Mouse (Mus musculus): Measurements from ENCODE around the gene Samd4. TPM values are rescaled to one million over a fixed set of nuclear protein-coding genes. Genes with fewer than 3 reads are reported as not detected.
A peak's percentile ranks its signal among the peaks of the same experiment; 100 is the strongest.

Gene Samd4
- polyA plus RNA-seq, 1 experiment from 2014 or later: 16.2 TPM

- 68% methylated on average over 5 of the region's 5 CpGs for WGBS
- Histone ChIP-seq H3K27ac (peak overlapping the region; percentile 80), H3K4me1 (peaks cover 5% of the 10 kb centered on the region; the same call in 1 of the 2 replicates), H3K27me3 (no peaks in the 10 kb centered on the region), H3K9me3 (no peaks in the 10 kb centered on the region), H3K36me3 (no peaks in the 10 kb centered on the region), H3K4me3 (no peak overlapping the region), H3K4me2 (no peak overlapping the region), H3K9ac (no peak overlapping the region)
- peak; percentile 77 for ATAC-seq (ENCODE audit: insufficient number of reproducible peaks, low FRiP score, low TSS enrichment, low read depth)
Observed at GRCm38 (mm10) chr14:47051743-47052610, 169.3 kb downstream of the Samd4 start.

GRCm38 (mm10) chr14:47053101-47053500 lies 170.4 kb downstream of the Samd4 start:
- no peaks in the 10 kb centered on the region for H3K27me3 ChIP-seq
- WGBS: 90% methylated on average over 1 of the region's 1 CpGs
- no peak overlapping the region for H3K4me3 ChIP-seq

GRCm38 (mm10) chr14:47053824-47054223 lies 171.2 kb downstream of the Samd4 start:
- ATAC-seq (ENCODE audit: insufficient number of reproducible peaks, low FRiP score, low TSS enrichment, low read depth): no peak
- WGBS: 85% methylated on average over 5 of the region's 5 CpGs
- H3K27me3 ChIP-seq: no peaks in the 10 kb centered on the region

More at GRCm38 (mm10) chr14:47053101-47053500, 170.4 kb downstream of the Samd4 start:
- Histone ChIP-seq H3K9me3 (no peaks in the 10 kb centered on the region), H3K4me2 (no peak overlapping the region), H3K36me3 (no peaks in the 10 kb centered on the region), H3K4me1 (peaks cover 5% of the 10 kb centered on the region; the same call in 1 of the 2 replicates), H3K27ac (0 out of 2 replicates have a peak overlapping the region, but pooled peaks have one; percentile 80), H3K9ac (no peak overlapping the region)
- no peak for ATAC-seq (ENCODE audit: insufficient number of reproducible peaks, low FRiP score, low TSS enrichment, low read depth)

GRCm38 (mm10) chr14:47058969-47059368 lies 176.3 kb downstream of the Samd4 start:
- Histone ChIP-seq H3K9me3 (no peaks in the 10 kb centered on the region), H3K27me3 (no peaks in the 10 kb centered on the region), H3K36me3 (no peaks in the 10 kb centered on the region), H3K4me1 (peaks cover 5% of the 10 kb centered on the region; the same call in 1 of the 2 replicates), H3K4me2 (no peak overlapping the region), H3K27ac (no peak overlapping the region), H3K9ac (no peak overlapping the region), H3K4me3 (no peak overlapping the region)
- ATAC-seq (ENCODE audit: insufficient number of reproducible peaks, low FRiP score, low TSS enrichment, low read depth): no peak
- 88% methylated on average over 2 of the region's 2 CpGs for WGBS

More at GRCm38 (mm10) chr14:47053824-47054223, 171.2 kb downstream of the Samd4 start:
- H3K4me1 ChIP-seq: peaks cover 5% of the 10 kb centered on the region; the same call in 1 of the 2 replicates
- H3K27ac ChIP-seq: no peak overlapping the region
- no peaks in the 10 kb centered on the region for H3K36me3 ChIP-seq
- no peak overlapping the region for H3K4me2 ChIP-seq
- no peak overlapping the region for H3K4me3 ChIP-seq
- no peak overlapping the region for H3K9ac ChIP-seq
- H3K9me3 ChIP-seq: no peaks in the 10 kb centered on the region

GRCm38 (mm10) chr14:47065067-47065466 lies 182.4 kb downstream of the Samd4 start:
- 39% methylated on average over 5 of the region's 5 CpGs for WGBS

GRCm38 (mm10) chr14:47066901-47067300 lies 184.2 kb downstream of the Samd4 start:
- Histone ChIP-seq H3K4me3 (no peak overlapping the region), H3K27ac (no peak overlapping the region), H3K4me2 (no peak overlapping the region), H3K9ac (no peak overlapping the region), H3K4me1 (no peaks in the 10 kb centered on the region), H3K36me3 (peaks cover 12% of the 10 kb centered on the region), H3K9me3 (no peaks in the 10 kb centered on the region), H3K27me3 (no peaks in the 10 kb centered on the region)
- no peak for ATAC-seq (ENCODE audit: insufficient number of reproducible peaks, low FRiP score, low TSS enrichment, low read depth)
- 76% methylated on average over 5 of the region's 5 CpGs for WGBS

More at GRCm38 (mm10) chr14:47065067-47065466, 182.4 kb downstream of the Samd4 start:
- H3K9ac ChIP-seq: no peak overlapping the region
- no peak overlapping the region for H3K4me3 ChIP-seq
- no peak for ATAC-seq (ENCODE audit: insufficient number of reproducible peaks, low FRiP score, low TSS enrichment, low read depth)
- no peaks in the 10 kb centered on the region for H3K27me3 ChIP-seq
- H3K9me3 ChIP-seq: no peaks in the 10 kb centered on the region
- no peak overlapping the region for H3K4me2 ChIP-seq
- H3K4me1 ChIP-seq: no peaks in the 10 kb centered on the region
- H3K27ac ChIP-seq: 0 out of 2 replicates have a peak overlapping the region, but pooled peaks have one; percentile 19
- peaks cover 12% of the 10 kb centered on the region for H3K36me3 ChIP-seq

GRCm38 (mm10) chr14:47074045-47074666 lies 191.5 kb downstream of the Samd4 start:
- Histone ChIP-seq H3K36me3 (peaks cover 48% of the 10 kb centered on the region), H3K9me3 (no peaks in the 10 kb centered on the region), H3K4me1 (no peaks in the 10 kb centered on the region), H3K27ac (no peak overlapping the region), H3K4me2 (no peak overlapping the region), H3K4me3 (no peak overlapping the region), H3K9ac (no peak overlapping the region), H3K27me3 (no peaks in the 10 kb centered on the region)
- WGBS: 67% methylated on average over 18 of the region's 18 CpGs
- no peak for ATAC-seq (ENCODE audit: insufficient number of reproducible peaks, low FRiP score, low TSS enrichment, low read depth)

- peaks cover 57% of the 10 kb centered on the region for H3K36me3 ChIP-seq
- 69% methylated on average over 14 of the region's 14 CpGs for WGBS
- no peak for ATAC-seq (ENCODE audit: insufficient number of reproducible peaks, low FRiP score, low TSS enrichment, low read depth)
- H3K9ac ChIP-seq: no peak overlapping the region
- H3K27me3 ChIP-seq: no peaks in the 10 kb centered on the region
- H3K4me3 ChIP-seq: no peak overlapping the region
- H3K27ac ChIP-seq: no peak overlapping the region
- no peak overlapping the region for H3K4me2 ChIP-seq
- H3K9me3 ChIP-seq: no peaks in the 10 kb centered on the region
- H3K4me1 ChIP-seq: no peaks in the 10 kb centered on the region
Observed at GRCm38 (mm10) chr14:47075010-47075677, 192.5 kb downstream of the Samd4 start.

- Histone ChIP-seq H3K27me3 (no peaks in the 10 kb centered on the region), H3K9me3 (no peaks in the 10 kb centered on the region), H3K4me1 (no peaks in the 10 kb centered on the region), H3K36me3 (peaks cover 64% of the 10 kb centered on the region), H3K9ac (no peak overlapping the region), H3K27ac (no peak overlapping the region), H3K4me2 (no peak overlapping the region), H3K4me3 (no peak overlapping the region)
- no peak for ATAC-seq (ENCODE audit: insufficient number of reproducible peaks, low FRiP score, low TSS enrichment, low read depth)
- 83% methylated on average over 5 of the region's 5 CpGs for WGBS
Observed at GRCm38 (mm10) chr14:47075856-47076255, 193.2 kb downstream of the Samd4 start.

- 85% methylated on average over 14 of the region's 14 CpGs for WGBS
- no peak overlapping the region for H3K27ac ChIP-seq
- ATAC-seq (ENCODE audit: insufficient number of reproducible peaks, low FRiP score, low TSS enrichment, low read depth): no peak
- no peak overlapping the region for H3K9ac ChIP-seq
- H3K4me2 ChIP-seq: no peak overlapping the region
- H3K36me3 ChIP-seq: peaks cover 69% of the 10 kb centered on the region
- no peaks in the 10 kb centered on the region for H3K9me3 ChIP-seq
- H3K4me1 ChIP-seq: no peaks in the 10 kb centered on the region
- H3K4me3 ChIP-seq: no peak overlapping the region
- H3K27me3 ChIP-seq: no peaks in the 10 kb centered on the region
Observed at GRCm38 (mm10) chr14:47076956-47077575, 194.4 kb downstream of the Samd4 start.

- no peak for ATAC-seq (ENCODE audit: insufficient number of reproducible peaks, low FRiP score, low TSS enrichment, low read depth)
- peaks cover 69% of the 10 kb centered on the region for H3K36me3 ChIP-seq
- H3K4me2 ChIP-seq: no peak overlapping the region
- 91% methylated on average over 3 of the region's 3 CpGs for WGBS
- no peak overlapping the region for H3K4me3 ChIP-seq
- no peak overlapping the region for H3K9ac ChIP-seq
- H3K27ac ChIP-seq: no peak overlapping the region
- H3K4me1 ChIP-seq: no peaks in the 10 kb centered on the region
- no peaks in the 10 kb centered on the region for H3K9me3 ChIP-seq
- no peaks in the 10 kb centered on the region for H3K27me3 ChIP-seq
Observed at GRCm38 (mm10) chr14:47077576-47077970, 194.9 kb downstream of the Samd4 start.
